Mouse (Mus musculus) urinary bladder, postnatal 36 days (tissue): ENCODE measurements around the gene Rhbdl1.

Experiments
- DNase-seq, 2 experiments: peaks; one replicate each; pipeline ENCODE4 v3.0.0; 2022; ENCODE audit warnings: low spot score in 2 of 2, mixed read lengths in 1 of 2

The Rhbdl1 gene

GRCm38 (mm10) chr17:25837076-25837410 lies at the start of gene Rhbdl1:
TSS of gene Rhbdl1 (minus strand) at chr17:25837295.
- peak in 1 of 2 experiments; percentile 79 for DNase-seq

GRCm38 (mm10) chr17:25886806-25887205 lies 49.7 kb upstream of the Rhbdl1 start:
- no peak for DNase-seq

GRCm38 (mm10) chr17:25885636-25886035 lies 48.5 kb upstream of the Rhbdl1 start:
- no peak for DNase-seq

GRCm38 (mm10) chr17:25883824-25884223 lies 46.7 kb upstream of the Rhbdl1 start:
- DNase-seq: no peak

DNA sequence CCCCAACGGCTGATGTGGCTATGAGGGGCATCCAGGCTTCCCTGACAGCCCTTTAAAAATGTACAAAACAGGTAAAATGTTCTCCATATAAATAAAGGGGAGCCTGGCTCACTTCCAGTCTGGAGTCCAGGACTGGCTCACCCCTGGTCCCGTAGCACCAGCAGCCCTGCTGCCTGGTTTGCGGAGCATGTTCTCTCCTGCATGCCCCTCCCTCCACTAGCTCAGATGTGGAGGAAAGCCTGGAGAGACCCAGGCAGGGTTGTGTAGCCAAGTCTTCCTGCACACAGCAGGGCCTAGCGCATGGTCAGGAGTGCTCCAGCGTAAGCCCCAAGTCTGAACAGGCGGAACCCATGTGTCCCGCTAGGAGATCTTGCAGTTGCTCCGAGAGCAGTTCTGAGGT lies 46.2 kb upstream of the Rhbdl1 start:
- DNase-seq: no peak

- no peak for DNase-seq
Measured at GRCm38 (mm10) chr17:25882306-25882705, 45.2 kb upstream of the Rhbdl1 start.

DNA sequence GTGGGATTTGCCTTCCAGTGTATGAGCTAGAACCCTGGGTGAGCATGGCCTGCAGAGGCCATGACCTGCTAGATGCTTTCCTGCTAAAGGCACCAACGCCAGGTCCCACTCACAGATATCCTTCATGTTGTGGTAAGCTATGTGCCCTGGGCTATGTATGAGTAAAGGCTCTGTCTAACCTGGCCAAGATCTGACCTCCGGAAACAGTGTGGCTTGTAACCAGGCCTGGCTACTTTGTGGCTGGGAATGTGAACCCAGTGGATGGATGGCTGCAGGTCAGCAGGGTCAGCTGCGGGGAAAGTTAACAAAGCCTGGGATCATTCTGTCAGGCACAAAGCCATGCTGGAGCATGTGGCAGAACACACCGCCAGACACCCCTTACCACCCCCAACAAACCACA lies 44.6 kb upstream of the Rhbdl1 start:
- DNase-seq: no peak

DNA sequence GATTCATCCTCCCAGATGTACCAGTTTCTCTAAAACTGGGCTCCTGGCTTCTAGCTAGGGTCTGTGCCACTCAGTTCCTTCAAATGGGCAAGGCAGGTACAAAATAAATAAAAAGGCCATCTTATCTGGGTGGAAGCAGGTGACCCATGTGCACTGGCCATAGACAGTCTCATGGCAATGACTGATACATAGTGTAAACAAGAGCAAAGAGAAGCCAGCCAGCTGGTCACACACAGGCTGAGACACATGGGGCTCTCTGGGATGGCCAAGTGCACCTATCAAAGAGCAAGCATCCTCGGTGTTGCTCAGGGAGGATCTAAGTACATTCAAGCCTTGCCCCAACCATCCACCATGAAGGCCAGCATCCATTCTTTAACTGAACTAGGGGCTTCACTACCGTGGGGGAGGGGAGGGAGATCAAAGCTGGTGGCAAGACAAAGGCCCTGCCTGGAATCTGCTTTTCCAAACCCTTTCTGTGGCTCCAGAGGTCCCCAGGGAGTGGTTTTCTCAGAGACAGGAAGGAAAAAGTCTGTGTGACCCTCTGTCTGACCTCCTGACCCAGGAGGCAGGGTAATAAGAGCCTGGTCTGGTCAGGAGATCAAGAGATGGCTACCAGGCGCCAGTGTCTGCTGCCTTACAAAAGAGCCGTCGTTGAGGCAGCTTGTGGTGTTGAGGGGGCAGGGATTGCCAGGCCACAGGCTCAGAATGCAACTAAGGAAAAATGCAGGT lies 44.0 kb upstream of the Rhbdl1 start:
- no peak for DNase-seq

- no peak for DNase-seq
Measured at GRCm38 (mm10) chr17:25880196-25880910, 43.3 kb upstream of the Rhbdl1 start, which contains the start of gene Wfikkn1. TSS of gene Wfikkn1 (minus strand) at chr17:25880858.

GRCm38 (mm10) chr17:25879750-25880149 lies 42.7 kb upstream of the Rhbdl1 start:
- DNase-seq: no peak

DNA sequence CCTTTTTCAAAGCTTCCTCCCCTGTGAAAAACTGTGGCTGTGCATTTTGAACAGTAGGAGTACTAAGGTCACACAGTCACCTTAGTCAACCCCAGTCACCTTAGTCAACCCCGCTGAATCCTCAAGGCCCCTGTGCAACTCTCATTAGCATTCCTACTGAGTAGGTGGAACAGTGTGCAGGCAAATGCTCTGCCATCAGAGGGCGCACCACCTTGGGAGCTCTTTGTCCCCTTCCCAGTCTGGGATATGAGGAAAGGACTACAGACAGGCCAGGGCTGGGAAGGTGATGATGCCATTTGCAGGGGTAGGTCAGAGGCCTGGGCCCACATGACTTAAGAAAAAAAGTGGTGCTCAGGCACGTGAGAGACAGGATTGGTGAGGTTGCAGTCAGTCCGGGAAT lies 42.2 kb upstream of the Rhbdl1 start:
- DNase-seq: no peak

GRCm38 (mm10) chr17:25878611-25879180 lies 41.6 kb upstream of the Rhbdl1 start:
- no peak for DNase-seq

GRCm38 (mm10) chr17:25877741-25878610 lies 40.9 kb upstream of the Rhbdl1 start:
- no peak for DNase-seq

GRCm38 (mm10) chr17:25877025-25877424 lies 39.9 kb upstream of the Rhbdl1 start:
- DNase-seq: no peak

- no peak for DNase-seq
Measured at GRCm38 (mm10) chr17:25876347-25876915, 39.3 kb upstream of the Rhbdl1 start.

DNA sequence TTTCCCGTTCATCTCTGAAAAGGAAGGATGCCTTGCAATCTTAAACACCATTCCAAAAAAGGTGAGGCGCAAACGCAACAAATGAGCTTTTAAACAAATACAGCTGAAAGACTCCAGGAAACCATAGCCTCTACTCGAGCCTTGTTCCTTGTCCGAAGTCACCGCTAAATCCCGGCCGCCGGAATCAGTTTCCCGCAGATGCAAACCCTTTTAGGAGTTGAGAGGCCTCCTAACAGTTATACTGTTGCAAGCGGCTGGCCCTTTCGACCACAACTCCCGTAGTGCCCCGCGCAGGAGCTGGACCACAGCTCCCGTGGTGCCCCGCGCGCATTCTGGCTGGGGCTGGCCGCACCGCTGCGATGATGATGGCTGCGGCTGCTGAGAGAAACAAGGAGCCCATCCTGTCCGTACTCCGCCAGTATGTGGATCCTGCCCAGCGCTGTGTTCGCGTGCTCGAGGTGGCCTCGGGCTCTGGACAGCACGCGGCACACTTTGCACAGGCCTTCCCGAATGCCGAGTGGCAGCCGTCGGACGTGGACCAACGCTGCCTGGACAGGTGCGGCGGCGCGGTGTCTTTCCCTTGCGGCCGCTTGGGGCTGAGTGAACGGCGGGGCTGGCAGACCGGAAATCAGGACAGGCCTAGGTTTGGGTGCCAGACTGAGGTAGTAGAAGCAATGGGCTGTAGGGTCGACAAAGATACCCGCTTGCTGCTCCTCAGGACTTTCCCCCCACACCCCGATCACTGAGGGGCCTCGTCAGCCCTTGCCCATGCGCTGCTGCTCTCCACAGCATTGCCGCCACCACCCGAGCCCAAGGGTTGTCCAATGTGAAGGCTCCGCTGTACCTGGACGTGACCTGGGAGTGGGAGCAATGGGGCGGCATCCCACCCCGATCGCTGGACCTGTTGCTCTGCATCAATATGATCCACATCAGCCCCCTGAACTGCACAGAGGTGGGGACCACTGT lies 38.4 kb upstream of the Rhbdl1 start:
- DNase-seq: peak; percentile 81 to 90

DNA sequence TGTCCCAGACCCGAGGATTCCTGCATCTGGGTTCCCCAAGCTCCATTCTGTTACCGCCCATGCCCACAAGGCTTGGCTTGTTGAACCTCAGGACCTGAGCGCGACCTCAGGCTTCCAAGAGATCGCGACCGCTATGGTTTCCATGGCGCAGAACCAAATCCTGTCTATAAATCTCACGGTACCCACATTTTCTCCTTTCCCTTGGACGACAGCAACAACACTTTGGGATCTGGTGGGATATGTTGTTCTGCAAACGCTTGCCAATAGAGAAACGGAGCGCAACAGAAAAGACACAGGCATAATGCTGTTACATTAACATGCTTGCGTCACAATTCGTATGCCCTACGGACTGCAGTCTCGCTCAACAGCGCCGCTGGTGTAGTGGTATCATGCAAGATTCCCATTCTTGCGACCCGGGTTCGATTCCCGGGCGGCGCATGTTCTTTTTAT lies 37.7 kb upstream of the Rhbdl1 start, which contains the start of gene Mettl26:
TSS of gene Mettl26 (plus strand) at position 354 of the 450 bp plus-strand sequence.
- DNase-seq: peak; percentile 93 to 95

DNA sequence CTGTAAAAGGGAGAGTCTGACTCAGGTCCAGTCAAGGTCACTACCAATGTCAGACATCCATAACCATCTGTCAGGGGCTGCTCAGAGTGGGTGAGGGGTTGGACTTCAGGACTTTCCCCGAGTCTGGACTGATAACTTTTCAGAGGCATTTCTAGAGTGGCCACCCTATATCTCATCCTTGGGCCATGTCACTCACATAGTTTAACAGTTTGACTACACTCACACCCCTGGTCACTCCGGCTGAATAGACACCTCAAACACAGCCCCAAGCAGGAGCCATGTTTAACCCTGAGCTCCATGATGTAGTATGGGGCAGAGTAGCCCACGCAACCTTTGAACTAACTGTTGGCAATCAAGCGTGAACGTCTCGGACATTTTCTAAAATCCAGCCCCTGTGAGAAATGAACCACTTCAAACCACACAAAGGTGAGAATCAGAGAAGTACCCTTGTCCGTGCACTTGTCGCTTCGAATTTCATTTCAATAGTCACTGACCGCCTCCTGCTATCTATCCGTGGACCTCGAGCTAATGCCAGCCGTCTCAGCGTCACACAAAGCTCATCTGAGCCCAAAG lies 37.1 kb upstream of the Rhbdl1 start:
- DNase-seq: no peak

DNA sequence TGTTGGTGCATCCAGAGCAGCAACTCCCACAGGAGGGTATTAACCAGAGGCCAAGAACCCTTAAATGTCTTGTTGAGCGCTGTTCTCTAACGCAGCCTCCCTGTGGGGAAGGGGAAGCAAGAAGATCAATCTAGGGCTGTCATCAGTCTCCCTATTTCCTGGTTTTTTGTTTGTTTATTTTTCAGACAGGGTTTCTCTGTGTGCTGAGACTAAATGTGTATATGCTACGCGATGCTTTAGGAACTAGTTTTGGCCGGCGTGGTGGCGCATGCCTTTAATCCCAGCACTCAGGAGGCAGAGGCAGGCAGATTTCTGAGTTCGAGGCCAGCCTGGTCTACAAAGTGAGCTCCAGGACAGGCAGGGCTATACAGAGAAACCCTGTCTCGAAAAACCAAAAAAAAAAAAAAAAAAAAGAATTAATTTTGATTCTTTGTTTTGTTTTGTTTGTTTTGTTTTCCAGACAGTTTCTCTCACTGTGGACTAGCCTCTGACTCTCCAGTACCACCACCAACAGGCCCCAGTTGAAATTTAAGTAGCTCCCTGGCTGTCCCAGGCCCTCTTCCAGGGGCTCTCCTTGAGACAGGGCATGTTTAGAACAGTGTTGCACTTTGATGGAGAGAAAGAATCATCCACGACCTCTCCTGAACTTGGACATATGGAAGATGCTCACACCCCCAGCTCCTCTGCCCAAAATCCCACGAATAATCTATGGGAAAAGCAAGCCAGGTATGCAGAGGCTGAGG lies 36.5 kb upstream of the Rhbdl1 start:
- no peak for DNase-seq
